Mouse (Mus musculus) skeletal muscle tissue, adult 2 months (tissue): ENCODE results near the gene Gtf3c1.

Experiments used
- DNase-seq: peaks from one replicate; pipeline ENCODE4 v3.0.0-alpha.2; 2012; ENCODE audit warnings: low read depth, low spot score

Gtf3c1 gene

GRCm38 (mm10) chr7:125620077-125620476, 87.5 kb downstream of the Gtf3c1 start:
- DNase-seq = no peak

GRCm38 (mm10) chr7:125618016-125618415, 89.6 kb downstream of the Gtf3c1 start:
- no peak for DNase-seq

GRCm38 (mm10) chr7:125615453-125615852, 92.1 kb downstream of the Gtf3c1 start:
- DNase-seq = no peak

GRCm38 (mm10) chr7:125613579-125613978, 94.0 kb downstream of the Gtf3c1 start:
- DNase-seq = no peak

DNA sequence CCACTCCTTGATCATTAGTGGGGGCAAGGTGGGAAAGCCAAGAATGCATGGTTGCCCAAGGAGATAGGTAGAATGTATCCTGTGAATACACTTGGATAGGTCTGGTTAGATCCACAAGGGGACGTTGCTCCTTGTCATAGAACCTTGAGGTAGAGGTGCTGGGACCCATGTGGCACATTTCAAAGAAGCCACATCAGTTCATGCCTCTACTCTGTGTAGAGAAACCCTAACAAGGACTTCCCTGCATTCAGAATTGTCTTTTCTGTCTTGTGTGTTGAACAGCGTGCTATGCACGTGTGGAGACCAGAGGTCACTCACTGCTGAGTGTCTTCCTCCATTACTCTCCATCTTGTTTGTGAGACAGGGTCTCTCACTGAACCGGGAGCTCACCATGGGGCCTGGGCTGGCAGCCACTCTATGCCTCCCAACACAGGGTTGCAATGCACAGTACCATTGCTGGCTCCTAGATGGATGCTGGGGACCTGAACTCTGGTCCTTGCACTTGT, 99.3 kb downstream of the Gtf3c1 start:
- DNase-seq = no peak

DNA sequence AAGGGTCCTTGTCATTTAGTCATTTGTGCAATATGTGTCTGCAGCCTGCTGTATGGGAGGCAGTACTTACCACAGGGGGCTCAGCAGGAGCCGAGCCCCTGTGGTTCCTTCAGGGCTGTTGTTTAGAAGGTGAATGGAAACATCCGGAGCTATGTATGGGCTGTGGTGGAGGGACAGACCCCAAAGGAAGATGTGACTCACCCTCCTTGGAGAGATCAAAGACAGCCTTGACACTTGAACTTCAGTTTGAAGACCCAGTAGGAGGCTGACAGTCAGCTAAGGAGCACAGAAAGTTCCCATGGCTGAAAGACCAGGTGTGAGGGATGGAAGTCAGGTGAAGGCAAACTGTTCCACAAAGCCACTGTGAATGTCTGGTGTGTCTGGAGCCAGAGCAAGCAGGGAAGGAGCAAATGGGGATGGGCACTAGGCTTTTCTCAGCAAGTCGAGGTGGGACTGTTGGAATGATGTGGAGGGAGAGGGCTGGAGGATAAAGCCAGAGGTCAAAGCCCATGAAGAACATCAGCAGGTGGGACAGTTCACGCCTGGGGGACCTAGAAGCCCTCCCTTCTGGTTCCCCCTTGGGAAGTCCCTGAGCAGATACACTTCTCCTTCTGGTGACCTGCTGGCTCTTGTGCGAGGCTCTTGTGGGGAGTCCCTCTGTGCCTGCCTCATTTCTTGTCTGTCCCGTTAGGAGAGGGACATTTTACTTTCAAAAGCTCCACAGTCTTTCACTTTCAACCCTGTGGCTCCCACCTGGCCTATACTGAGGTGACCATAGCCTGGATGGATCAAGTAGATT, 100.0 kb downstream of the Gtf3c1 start:
- no peak for DNase-seq

DNA sequence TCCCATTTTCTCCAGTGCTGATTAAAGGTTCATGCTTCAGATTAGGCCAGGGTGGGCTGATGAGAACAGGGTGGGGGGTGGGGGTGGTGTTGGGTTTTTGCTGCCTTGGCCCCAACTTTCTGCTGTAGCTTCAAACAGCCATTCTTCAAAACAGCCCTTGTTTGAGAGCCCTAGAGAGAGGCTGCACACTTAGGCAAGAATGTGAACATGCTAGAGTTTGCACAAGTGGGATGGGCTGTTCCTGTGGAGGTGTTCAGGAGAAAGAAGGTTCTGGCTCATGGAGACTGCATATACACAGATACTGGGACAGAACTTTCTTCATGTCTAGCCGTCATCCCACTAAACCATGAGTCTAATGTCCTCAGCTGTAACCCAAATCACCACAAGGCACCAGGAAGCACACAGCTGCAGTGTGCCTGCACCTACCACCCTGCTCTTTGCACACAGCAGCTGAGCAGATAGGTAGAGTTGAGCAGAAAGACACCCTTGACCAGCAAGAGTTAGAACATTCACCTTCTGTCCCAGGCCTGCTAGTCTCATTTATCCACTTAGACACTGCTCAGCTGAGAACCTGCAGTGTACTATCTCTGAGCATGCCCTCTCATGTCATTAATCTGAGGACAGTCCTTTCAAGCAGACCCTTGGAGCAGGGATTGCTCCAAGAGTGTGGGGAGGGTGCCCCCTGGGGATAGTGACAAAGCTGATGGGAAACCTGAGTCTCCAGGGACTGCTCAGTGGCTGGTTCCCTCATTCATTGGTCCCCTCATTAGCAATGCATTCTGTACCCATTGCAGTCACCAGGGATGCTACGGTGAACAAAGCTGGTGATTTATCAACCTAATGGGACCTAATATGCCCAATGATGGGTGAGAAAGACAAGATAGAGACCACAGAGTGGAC, 101.1 kb downstream of the Gtf3c1 start:
- no peak for DNase-seq

DNA sequence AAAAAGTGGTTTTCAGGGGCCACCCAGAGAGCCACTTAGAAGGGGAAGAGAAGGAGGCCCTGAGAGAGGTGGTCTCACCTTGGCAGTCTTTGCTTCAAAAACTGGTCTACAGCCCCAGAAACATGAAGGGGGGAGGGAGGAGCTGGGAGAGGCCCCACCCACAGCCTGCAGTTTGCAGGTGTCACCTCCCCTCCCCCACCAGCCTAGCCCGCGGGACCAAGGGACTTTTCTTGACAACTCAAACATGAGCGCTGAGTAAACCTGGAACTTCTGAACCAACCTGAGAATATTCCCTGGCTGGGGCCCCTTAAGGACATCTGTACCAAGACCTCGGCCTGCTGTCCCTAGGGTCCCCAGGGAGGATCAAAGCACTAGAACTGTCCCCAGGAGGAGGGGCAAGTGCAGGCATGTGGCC, 101.8 kb downstream of the Gtf3c1 start:
- no peak for DNase-seq

- no peak for DNase-seq
Measured at GRCm38 (mm10) chr7:125604362-125605319, 102.9 kb downstream of the Gtf3c1 start.

- no peak for DNase-seq
Measured at GRCm38 (mm10) chr7:125603185-125603631, 104.4 kb downstream of the Gtf3c1 start, which contains the start of gene Il21r. TSS of gene Il21r (plus strand) at chr7:125603429.

- DNase-seq = no peak
Measured at GRCm38 (mm10) chr7:125601821-125602448, 105.6 kb downstream of the Gtf3c1 start.

GRCm38 (mm10) chr7:125601280-125601670, 106.3 kb downstream of the Gtf3c1 start:
- no peak for DNase-seq

GRCm38 (mm10) chr7:125600612-125601279, 106.8 kb downstream of the Gtf3c1 start:
- no peak for DNase-seq

GRCm38 (mm10) chr7:125600136-125600535, 107.4 kb downstream of the Gtf3c1 start:
- no peak for DNase-seq

DNA sequence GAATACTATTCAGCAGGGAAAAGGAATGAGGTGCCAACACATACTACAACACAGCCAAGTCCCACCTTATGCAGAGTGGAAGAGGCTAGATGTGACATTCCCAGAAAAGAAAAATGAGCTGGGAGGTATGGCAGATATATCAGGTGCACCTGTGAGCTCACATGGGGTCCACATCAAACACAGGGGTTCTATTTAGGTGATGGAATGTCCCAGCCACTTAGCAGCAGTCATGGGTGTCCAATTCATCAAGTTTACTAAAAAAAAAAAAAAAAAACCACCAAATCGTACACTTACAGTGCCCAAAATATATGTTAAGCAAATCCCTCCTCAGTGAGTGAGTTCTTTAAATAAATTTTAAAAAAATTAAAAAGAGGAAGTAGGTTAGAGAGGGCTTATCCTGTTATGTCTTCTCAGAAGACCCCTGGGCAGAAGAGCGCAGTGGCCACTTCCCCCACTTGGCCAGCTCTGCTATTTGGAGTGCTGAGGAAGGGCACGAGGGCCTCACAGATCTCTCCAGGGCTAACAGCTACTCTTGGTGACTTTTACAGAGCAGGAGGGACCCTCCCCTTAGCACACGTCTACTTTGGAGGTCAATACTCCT, 108.1 kb downstream of the Gtf3c1 start:
- DNase-seq = no peak

- no peak for DNase-seq
Measured at GRCm38 (mm10) chr7:125597516-125598347, 109.8 kb downstream of the Gtf3c1 start.

DNA sequence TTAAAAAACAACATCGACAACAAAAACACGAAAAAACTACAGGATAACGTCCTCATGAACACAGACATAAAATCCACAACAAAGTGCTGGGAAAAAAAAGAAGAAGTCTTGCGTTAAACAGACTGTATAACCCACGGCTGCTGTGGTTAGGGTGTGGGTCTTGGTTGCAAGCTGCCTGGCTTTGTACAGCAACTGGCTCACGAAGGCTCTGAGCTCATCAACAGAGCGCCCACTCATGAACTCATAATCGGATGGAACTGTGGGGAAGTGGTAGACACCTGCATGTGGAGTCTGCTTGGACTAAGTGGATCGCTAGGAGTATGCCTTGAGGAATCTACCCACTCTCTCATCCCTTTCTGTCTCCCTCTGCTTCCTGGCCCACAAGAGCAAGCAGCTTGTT, 110.5 kb downstream of the Gtf3c1 start:
- no peak for DNase-seq

DNA sequence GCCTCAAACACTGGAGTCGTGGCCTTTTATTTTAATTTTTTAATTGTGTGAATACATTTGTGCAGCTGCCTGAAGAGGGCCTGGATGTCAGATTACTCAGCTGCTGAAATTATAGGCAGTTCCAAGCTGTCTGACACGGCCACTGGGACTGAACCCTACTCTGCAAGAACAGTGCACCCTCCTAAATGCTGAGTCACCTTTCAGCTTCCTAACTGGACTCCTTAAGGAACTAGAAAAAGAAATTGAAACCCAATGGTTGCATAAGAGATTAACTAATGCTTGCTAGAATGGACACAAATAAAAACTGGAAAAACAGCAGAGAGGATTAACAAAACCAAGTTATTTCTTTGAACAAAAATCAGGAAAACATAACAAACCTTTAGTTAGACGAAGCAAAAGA, 111.2 kb downstream of the Gtf3c1 start:
- peak; percentile 69 for DNase-seq

GRCm38 (mm10) chr7:125593831-125594230, 113.7 kb downstream of the Gtf3c1 start:
- no peak for DNase-seq
